Mouse (Mus musculus): ENCODE data around the gene Glrp1.

DNA sequence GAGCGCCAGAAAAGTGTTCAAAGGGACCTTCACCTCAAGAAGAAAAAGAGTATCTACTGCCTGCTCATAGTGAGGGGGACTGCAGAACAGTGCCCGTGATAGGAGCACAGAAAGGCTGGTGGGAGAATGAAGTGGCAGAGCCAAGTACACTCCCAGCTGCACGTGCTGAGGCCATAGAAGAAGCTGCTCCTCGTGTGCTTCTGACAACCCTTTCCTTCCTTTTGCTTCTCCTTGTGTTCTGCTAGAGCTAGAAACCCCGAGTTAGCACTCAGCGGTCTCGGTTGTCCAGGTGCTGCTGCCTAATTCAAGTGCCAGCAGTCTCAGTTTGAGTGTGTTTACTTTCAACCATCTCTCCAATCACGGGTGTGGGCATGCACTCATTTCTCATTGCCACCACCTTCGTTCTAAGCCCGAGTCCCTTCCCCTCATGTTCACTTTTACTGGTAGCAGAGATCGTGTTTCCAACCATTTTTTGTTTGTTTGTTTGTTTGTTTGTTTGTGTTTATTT lies 10.6 kb downstream of the Glrp1 start:
- TF ChIP-seq CTCF (conservative IDR thresholded peaks at IDR 0.05; ENCODE audit: low read length): no peak
- no peak for TF ChIP-seq POU5F1 (IDR thresholded peaks at IDR 0.05; ENCODE audit: borderline replicate concordance, low read length)
- TF ChIP-seq NANOG (IDR thresholded peaks at IDR 0.05; ENCODE audit: borderline replicate concordance, low read length): no peak
